Mouse (Mus musculus) cerebellum, adult 9-10 months (tissue): ENCODE measurements around the gene Hsd3b7.

Experiments
- DNase-seq: peaks from one replicate; pipeline ENCODE4 v3.0.0; 2022

Gene Hsd3b7

GRCm38 (mm10) chr7:127776426-127776825, 24.0 kb upstream of the Hsd3b7 start, which contains the start of gene Setd1a:
Gene Setd1a (plus strand): TSS chr7:127776670.
- peak; percentile 92 for DNase-seq

DNA sequence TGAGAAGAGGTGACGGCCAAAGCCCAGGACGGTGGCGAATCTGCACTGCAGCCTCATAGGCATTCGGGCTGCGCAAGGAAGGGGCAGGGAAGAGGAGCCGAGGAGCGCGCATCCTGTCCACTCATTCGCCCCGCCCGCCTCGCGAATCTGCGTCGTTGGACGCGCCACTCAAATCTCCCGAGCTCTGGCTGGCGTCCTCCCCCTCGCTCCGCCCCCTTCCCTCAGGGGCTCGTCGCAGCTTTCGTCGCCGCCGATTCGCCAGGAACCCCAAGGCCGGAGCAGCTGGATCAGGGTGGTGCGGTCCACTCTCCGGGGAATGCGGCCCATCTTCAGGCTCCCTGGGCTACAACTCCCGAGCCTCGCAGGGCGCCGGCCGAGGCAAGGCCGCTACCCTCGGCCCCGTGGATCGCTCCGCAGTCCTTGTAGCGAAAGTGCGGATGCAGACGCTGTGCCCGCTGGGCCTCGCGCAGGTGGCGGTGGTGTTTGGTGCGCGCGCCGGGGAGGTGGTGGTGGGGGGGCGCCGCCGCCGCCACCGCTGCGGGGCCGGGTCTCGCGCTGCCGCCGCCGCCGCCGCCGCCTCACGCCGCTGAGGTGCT, 23.4 kb upstream of the Hsd3b7 start:
- DNase-seq, result peak; percentile 97

- peak; percentile 62 for DNase-seq
Measured at GRCm38 (mm10) chr7:127777474-127778266, 22.7 kb upstream of the Hsd3b7 start.

- peak; percentile 66 for DNase-seq
Measured at GRCm38 (mm10) chr7:127778350-127778749, 22.1 kb upstream of the Hsd3b7 start.

DNA sequence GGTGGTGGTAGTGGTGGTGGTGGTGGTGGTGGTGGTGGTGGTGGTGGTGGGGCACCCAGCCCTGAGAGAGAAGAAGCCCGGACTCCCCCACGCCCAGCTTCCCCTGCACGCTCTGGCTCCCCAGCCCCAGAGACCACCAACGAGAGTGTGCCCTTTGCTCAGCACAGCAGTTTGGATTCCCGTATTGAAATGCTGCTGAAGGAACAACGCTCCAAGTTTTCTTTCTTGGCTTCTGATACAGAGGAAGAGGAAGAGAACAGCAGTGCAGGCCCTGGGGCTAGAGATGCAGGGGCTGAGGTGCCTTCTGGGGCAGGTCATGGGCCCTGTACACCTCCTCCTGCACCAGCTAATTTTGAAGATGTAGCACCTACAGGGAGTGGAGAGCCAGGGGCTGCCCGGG, 15.1 kb upstream of the Hsd3b7 start, which contains the start of gene Gm49388:
Gm49388 (plus strand) TSS at position 301 of the 400 bp plus-strand sequence.
- no peak for DNase-seq

DNA sequence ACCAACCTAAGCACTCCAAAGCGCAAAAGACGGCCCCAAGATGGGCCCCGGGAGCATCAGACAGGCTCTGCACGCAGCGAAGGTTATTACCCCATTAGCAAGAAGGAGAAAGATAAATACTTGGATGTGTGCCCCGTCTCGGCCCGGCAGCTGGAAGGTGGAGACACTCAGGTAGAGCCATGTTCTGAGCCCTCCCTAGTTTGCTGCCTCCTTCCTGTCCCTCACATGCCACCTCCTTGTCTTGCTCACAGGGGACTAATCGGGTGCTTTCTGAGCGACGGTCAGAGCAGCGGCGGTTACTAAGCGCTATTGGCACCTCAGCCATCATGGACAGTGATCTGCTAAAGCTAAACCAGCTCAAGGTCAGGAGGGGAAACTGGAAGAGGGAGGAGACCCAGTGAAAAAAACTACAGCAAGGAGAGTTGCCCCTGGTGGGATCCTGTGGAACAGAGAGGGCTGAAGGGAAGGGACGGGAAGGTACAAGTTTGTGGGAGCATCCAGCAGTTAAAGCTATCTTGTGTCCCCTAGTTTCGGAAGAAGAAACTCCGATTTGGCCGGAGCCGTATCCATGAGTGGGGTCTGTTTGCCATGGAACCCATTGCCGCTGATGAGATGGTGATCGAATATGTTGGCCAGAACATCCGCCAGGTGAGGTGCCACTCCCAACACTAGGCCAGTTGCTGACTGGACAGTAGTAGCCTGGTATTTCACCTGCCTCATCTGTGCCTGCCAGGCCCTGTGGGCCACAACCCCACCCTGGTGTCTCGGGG, 3.1 kb upstream of the Hsd3b7 start:
- peak; percentile 60 for DNase-seq

DNA sequence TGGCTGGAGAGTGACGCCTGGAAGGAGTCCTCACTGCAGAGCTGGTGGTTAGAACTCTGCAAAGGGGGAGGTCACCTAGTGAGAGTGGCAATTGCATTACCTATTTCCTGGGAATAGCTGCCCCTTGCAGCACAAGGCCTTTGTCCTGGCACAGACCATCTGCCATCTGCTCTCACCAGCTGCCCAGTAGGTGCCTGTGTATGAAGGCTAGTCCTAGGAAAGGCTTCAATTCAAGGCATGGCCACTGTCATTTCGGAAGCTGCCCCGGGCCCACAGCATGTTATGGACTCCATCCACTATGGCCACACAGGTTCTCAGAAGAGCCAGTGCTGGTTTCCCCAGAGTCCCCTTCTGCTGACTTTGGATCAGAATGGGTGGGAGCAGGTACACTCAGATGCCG, 1.8 kb upstream of the Hsd3b7 start:
- peak; percentile 98 for DNase-seq

DNA sequence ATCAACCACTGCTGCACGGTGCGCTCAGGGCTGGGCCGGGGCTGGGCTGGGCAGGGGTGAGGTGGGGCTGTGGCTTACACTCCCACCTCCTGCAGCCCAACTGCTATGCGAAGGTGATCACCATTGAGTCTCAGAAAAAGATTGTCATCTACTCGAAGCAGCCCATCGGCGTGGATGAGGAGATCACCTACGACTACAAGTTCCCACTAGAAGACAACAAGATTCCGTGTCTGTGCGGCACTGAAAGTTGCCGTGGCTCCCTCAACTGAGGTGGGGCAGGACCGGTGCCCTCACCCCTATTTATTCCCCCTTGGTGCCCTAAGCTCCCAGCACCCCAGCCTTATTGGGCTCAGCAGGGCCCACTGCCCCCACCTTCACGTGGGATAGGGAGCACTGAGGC, 1.2 kb upstream of the Hsd3b7 start:
- no peak for DNase-seq

DNA sequence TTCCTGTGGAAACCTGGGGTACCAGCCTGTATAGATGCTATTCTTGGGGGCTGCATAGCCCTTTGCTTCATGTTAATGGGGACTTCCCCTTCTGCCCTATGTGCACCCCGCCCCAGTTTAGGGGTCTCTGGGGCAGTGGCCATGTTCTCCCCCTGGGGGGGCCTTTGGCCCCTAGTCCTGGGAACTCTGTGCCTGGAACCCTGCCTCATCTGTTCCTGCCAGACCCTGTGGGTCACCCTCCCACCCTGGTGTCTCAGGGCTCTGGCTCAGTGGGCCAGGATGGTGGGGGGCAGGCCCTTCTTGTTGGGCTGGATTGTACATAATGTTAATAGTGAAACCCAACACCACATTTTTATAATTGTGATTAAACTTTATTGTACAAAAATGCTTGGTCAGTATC, 666 bp upstream of the Hsd3b7 start:
- peak; percentile 71 for DNase-seq

- peak; percentile 71 for DNase-seq
Measured at GRCm38 (mm10) chr7:127801010-127801621, 712 bp downstream of the Hsd3b7 start.

- peak; percentile 93 for DNase-seq
Measured at GRCm38 (mm10) chr7:127802313-127802712, 1.9 kb downstream of the Hsd3b7 start.

DNA sequence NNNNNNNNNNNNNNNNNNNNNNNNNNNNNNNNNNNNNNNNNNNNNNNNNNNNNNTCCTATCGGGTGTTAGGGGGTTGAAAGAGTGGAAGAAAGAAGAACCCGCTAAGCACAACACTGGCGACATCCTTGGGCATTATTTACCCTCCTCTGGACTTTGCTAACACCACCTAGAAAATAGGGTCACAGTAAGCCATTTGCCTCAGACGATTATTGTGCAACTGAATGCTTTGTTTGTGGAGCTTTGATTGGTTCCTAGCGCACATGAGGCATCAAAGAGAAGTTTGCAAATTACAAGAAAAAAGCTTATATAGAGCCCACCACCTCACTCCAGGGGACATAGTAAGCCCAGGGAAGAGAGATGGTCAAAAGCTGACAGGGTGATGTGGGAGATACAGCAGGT, 8.4 kb downstream of the Hsd3b7 start:
- DNase-seq, result no peak

GRCm38 (mm10) chr7:127809846-127810245, 9.4 kb downstream of the Hsd3b7 start:
- no peak for DNase-seq

GRCm38 (mm10) chr7:127810650-127811049, 10.2 kb downstream of the Hsd3b7 start:
- DNase-seq, result no peak

DNA sequence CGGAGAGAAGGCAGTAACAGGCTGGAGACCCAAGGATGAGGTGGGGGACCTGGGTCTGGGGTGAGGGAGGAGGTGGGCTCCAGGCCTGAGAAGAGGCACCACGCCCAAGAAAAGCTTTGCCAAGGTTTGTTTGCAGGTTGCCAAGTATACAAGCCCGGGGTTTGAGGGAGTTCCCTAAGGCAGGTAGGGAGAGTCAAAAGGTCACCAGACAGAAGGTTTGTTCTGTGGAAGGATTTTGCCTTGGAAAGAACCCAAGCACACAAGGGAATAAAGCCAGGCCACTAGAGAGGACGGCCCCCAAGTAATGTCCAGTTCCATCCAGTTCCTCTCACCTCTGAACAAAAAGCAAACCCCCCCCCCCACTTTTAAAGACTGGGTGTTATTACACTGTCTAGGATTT, 10.8 kb downstream of the Hsd3b7 start:
- peak; percentile 55 for DNase-seq

GRCm38 (mm10) chr7:127812292-127812691, 11.9 kb downstream of the Hsd3b7 start:
- DNase-seq, result peak; percentile 73

- peak; percentile 45 for DNase-seq
Measured at GRCm38 (mm10) chr7:127813821-127814220, 13.4 kb downstream of the Hsd3b7 start.

- DNase-seq, result peak; percentile 98
Measured at GRCm38 (mm10) chr7:127814241-127814921, 14.0 kb downstream of the Hsd3b7 start.

DNA sequence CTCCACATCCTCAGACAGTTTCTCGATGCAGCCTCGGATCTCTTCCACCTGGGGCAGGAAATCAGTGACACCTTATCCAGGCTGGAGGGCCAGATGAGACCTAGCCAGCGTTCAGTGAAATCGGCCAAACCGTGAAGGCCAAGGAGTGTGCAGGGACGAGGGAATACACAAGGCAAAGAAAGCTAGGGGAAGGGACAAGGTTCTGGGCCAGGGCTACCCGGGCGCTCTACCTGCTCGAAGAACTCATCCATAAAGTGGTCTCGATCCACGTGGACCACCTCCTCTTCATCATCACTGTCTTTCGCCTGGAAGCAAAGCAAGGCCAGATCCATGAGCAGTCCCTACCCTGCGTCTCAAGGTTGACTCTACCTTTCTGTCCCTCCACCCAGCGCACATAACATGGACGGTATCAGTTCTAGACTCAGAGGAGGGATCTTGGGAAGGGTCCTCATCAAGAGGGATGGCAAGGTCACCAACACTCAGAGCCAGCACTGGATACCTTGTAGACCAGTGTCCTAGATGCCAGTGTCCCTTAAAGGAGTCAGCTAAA, 14.8 kb downstream of the Hsd3b7 start:
- DNase-seq, result peak; percentile 52

GRCm38 (mm10) chr7:127815954-127816821, 15.8 kb downstream of the Hsd3b7 start:
- peak; percentile 76 for DNase-seq

- DNase-seq, result peak; percentile 62
Measured at GRCm38 (mm10) chr7:127817053-127817452, 16.6 kb downstream of the Hsd3b7 start.
